In genomic region chr12:36481742-36482141, GRCm38 (mm10) we compare ENCODE assay signal across 26 mouse cellular contexts.
A peak's percentile ranks its signal among the peaks of the same experiment; 100 is the strongest.
DNase-seq lines count a peak whose midpoint lies in the region; ATAC-seq lines count a peak whose summit lies in the region.
"Had no signal": no experiment of that assay in that cellular context is flagged by ENCODE, and none has a peak within 500 bp of the region (broad histone marks: within the 10 kb centered on the region; RNA-seq: fewer than 3 reads in every experiment).

No protein-coding gene starts in this region.

- no peaks in the 10 kb centered on the region for H3K36me3 ChIP-seq in lung, embryonic 16.5 days (ENCODE audit: control insufficient read depth, insufficient read depth, low read length)
- H3K36me3 ChIP-seq in stomach, embryonic 15.5 days, result no peaks in the 10 kb centered on the region
- H3K36me3 ChIP-seq: heart, embryonic 15.5 days; limb, embryonic 10.5 days; limb, embryonic 15.5 days; liver, embryonic 13.5 days had no signal

- DNase-seq in kidney, adult 11 months, result peak; percentile 23
- DNase-seq in kidney, postnatal 4 days, result no peak
- no peak for DNase-seq in lung, postnatal 25 days (ENCODE audit: low spot score)
- no peak for DNase-seq in embryo, embryonic 10 days (ENCODE audit: low spot score)
- DNase-seq in cerebellum, adult 8-10 months, result no peak
- DNase-seq: adrenal gland, postnatal 25 days; cerebellum, adult 2 months; cerebellum, postnatal 25 days; gastrocnemius, postnatal 10 days; layer of hippocampus, postnatal 36 days; liver, embryonic 13.5 days; lung, adult 18-20 months; lung, postnatal 10 days; right cerebral cortex, postnatal 4 days; thymus, postnatal 14 days had no signal

- no peak overlapping the region for H3K9ac ChIP-seq in lung, embryonic 16.5 days (ENCODE audit: low read length)
- H3K9ac ChIP-seq in stomach, embryonic 15.5 days, result no peak overlapping the region
- H3K9ac ChIP-seq: forebrain, embryonic 13.5 days; heart, embryonic 15.5 days; limb, embryonic 15.5 days; liver, embryonic 13.5 days had no signal

- H3K4me3 ChIP-seq in lung, embryonic 16.5 days (ENCODE audit: low read length), result no peak overlapping the region
- H3K4me3 ChIP-seq in stomach, embryonic 15.5 days (replicated peaks), result no peak overlapping the region
- H3K4me3 ChIP-seq: forebrain, embryonic 13.5 days; heart, embryonic 15.5 days; limb, embryonic 10.5 days; limb, embryonic 15.5 days; liver, embryonic 13.5 days had no signal

- WGBS in lung, embryonic 16.5 days, result 55% methylated on average over 3 of the region's 3 CpGs
- 62% methylated on average over 3 of the region's 3 CpGs for WGBS in stomach, embryonic 15.5 days

- H3K27ac ChIP-seq in lung, embryonic 16.5 days (ENCODE audit: low read length), result no peak overlapping the region; the same call in 1 of the 2 replicates
- 0 out of 2 replicates have a peak overlapping the region, but pooled peaks have one; percentile 21 for H3K27ac ChIP-seq in stomach, embryonic 15.5 days
- H3K27ac ChIP-seq: forebrain, embryonic 13.5 days; heart, embryonic 15.5 days; limb, embryonic 10.5 days; limb, embryonic 15.5 days; liver, embryonic 13.5 days had no signal

- H3K4me2 ChIP-seq in lung, embryonic 16.5 days (ENCODE audit: low read depth, low read length), result no peak overlapping the region
- H3K4me2 ChIP-seq in stomach, embryonic 15.5 days, result no peak overlapping the region
- H3K4me2 ChIP-seq: forebrain, embryonic 13.5 days; heart, embryonic 15.5 days; limb, embryonic 15.5 days; liver, embryonic 13.5 days had no signal

- ATAC-seq in lung, embryonic 16.5 days (ENCODE audit: low read depth), result peak; percentile 41; the same call in 1 of the 2 replicates
- no peak for ATAC-seq in stomach, embryonic 15.5 days (ENCODE audit: insufficient read depth, low FRiP score, low read depth)
- ATAC-seq in cerebellum, adult (ENCODE audit: insufficient number of reproducible peaks, low FRiP score, low TSS enrichment), result no peak
- ATAC-seq: forebrain, embryonic 13.5 days; hindbrain, embryonic 16.5 days; midbrain, embryonic 16.5 days; Patski had no signal

- no peaks in the 10 kb centered on the region for H3K9me3 ChIP-seq in lung, embryonic 16.5 days (ENCODE audit: control insufficient read depth, low read length)
- H3K9me3 ChIP-seq in stomach, embryonic 15.5 days, result no peaks in the 10 kb centered on the region
- H3K9me3 ChIP-seq: forebrain, embryonic 13.5 days; heart, embryonic 15.5 days; limb, embryonic 10.5 days; limb, embryonic 15.5 days; liver, embryonic 13.5 days had no signal

- 0 out of 2 replicates have a peak, but pooled peaks cover 2% of the 10 kb centered on the region for H3K4me1 ChIP-seq in lung, embryonic 16.5 days (replicated peaks; ENCODE audit: control insufficient read depth, insufficient read depth, low read length)
- peaks cover 5% of the 10 kb centered on the region; the same call in 1 of the 2 replicates for H3K4me1 ChIP-seq in stomach, embryonic 15.5 days
- H3K4me1 ChIP-seq: forebrain, embryonic 13.5 days; limb, embryonic 15.5 days; liver, embryonic 13.5 days had no signal

- H3K27me3 ChIP-seq in lung, embryonic 16.5 days (ENCODE audit: control insufficient read depth, insufficient read depth, low read depth, low read length), result no peaks in the 10 kb centered on the region
- H3K27me3 ChIP-seq in stomach, embryonic 15.5 days (replicated peaks), result no peaks in the 10 kb centered on the region
- H3K27me3 ChIP-seq: CH12.LX; forebrain, embryonic 13.5 days; heart, embryonic 15.5 days; limb, embryonic 15.5 days; liver, embryonic 13.5 days; Patski had no signal
